Mouse (Mus musculus) G1E (cell line): ENCODE measurements at regions not wholly inside any gene's neighbourhood (a gene's known extent, or its start where the extent isn't known, plus 50 kb on each side); places are given as distances from the start of the nearest gene placed in this dataset.

Experiments used
- CTCF ChIP-seq: IDR thresholded peaks from 2 replicates; pipeline ENCODE4 v1.5.1; 2012; ENCODE audit warnings: low read depth, low read length, inconsistent platforms, mixed read lengths
- GATA1 ChIP-seq: IDR thresholded peaks from 2 replicates; pipeline ENCODE4 v1.6.1; 2012; ENCODE audit warnings: borderline replicate concordance, low read length, inconsistent platforms, mixed read lengths
- GATA2 ChIP-seq: IDR thresholded peaks from 2 replicates; pipeline ENCODE4 v1.6.1; 2012; ENCODE audit warnings: low read depth, low read length, inconsistent platforms, borderline replicate concordance
- POLR2AphosphoS5 ChIP-seq: IDR thresholded peaks from 2 replicates; pipeline ENCODE4 v1.6.1; 2012; ENCODE audit warnings: low read depth, low read length, inconsistent platforms; ENCODE audit not compliant: insufficient replicate concordance
- TAL1 ChIP-seq: conservative IDR thresholded peaks from 2 replicates; pipeline ENCODE4 v1.6.1; 2012; ENCODE audit warnings: low read depth, low read length, inconsistent platforms, mixed read lengths

GRCm38 (mm10) chr15:24588943-24589342 lies 824.6 kb downstream of the Basp1 start:
- no peak for TF ChIP-seq CTCF
- no peak for TF ChIP-seq GATA1
- no peak for TF ChIP-seq POLR2AphosphoS5
- TF ChIP-seq TAL1 = no peak
- TF ChIP-seq GATA2 = no peak
